Mouse (Mus musculus) forebrain, postnatal 0 days (tissue): Measurements from ENCODE around the gene Ina. TPM values are rescaled to one million over a fixed set of nuclear protein-coding genes. Genes with fewer than 3 reads are reported as not detected.
A peak's percentile ranks its signal among the peaks of the same experiment; 100 is the strongest.
"Not testable (repeated sequence)": the region's sequence is repeated elsewhere in the genome, so short reads cannot be mapped to it uniquely, and the experiment has no call there.

Experiments used
- ATAC-seq: fragments of 200-750 bp; cut with Nextera tagmentation; 2 replicates; pipeline ENCODE4 v1.8.0; 2017; ENCODE audit warnings: mild to moderate bottlenecking, moderate library complexity
- DNase-seq: peaks from one replicate; pipeline ENCODE4 v3.0.0-alpha.2; 2015
- H3K27ac ChIP-seq: fragments of 300-500 bp; sonication (generic); 2 replicates; pipeline ENCODE4 v1.5.1; 2014; ENCODE audit warnings: low read depth, mild to moderate bottlenecking, antibody characterized with exemption, low read length, moderate library complexity, mixed read lengths
- H3K27me3 ChIP-seq: fragments of 300-500 bp; sonication (generic); 2 replicates; pipeline ENCODE4 v1.6.1; 2014; ENCODE audit warnings: mild to moderate bottlenecking, low read length, mixed read lengths; ENCODE audit not compliant: insufficient read depth
- H3K36me3 ChIP-seq: fragments of 300-500 bp; sonication (generic); 2 replicates; pipeline ENCODE4 v1.6.1; 2014; ENCODE audit warnings: mild to moderate bottlenecking, moderate library complexity; ENCODE audit not compliant: insufficient read depth
- H3K4me1 ChIP-seq: fragments of 300-500 bp; sonication (generic); 2 replicates; pipeline ENCODE4 v1.6.1; 2014; ENCODE audit warnings: antibody characterized with exemption; ENCODE audit not compliant: insufficient read depth
- H3K4me2 ChIP-seq: fragments of 300-500 bp; sonication (generic); 2 replicates; pipeline ENCODE4 v1.6.1; 2014; ENCODE audit warnings: low read depth, mild to moderate bottlenecking, moderate library complexity
- H3K4me3 ChIP-seq: fragments of 300-500 bp; sonication (generic); 2 replicates; pipeline ENCODE4 v1.5.1; 2014; ENCODE audit warnings: low read depth, low read length, mixed read lengths
- H3K9ac ChIP-seq: fragments of 300-500 bp; sonication (generic); 2 replicates; pipeline ENCODE4 v1.6.1; 2014; ENCODE audit warnings: mild to moderate bottlenecking
- H3K9me3 ChIP-seq: fragments of 300-500 bp; sonication (generic); 2 replicates; pipeline ENCODE4 v1.6.1; 2016; ENCODE audit warnings: low read length
- CTCF ChIP-seq: sonication (generic); IDR thresholded peaks from 2 replicates; pipeline ENCODE4 v1.5.1; 2016; ENCODE audit warnings: antibody characterized with exemption, control low read depth, low read depth
- WGBS: fragments of 180-500 bp; shearing (Covaris S2); extraction: QIAGEN DNeasy Blood & Tissue Kit; methylation state at CpG from one replicate; pipeline ENCODE4 v1.1.7; 2014; 5-methylcytosine and 5-hydroxymethylcytosine counted together
- polyA plus RNA-seq: library from polyadenylated mRNA; unstranded; fragments of >200 nt; fragmentation: Nextera tagmentation; extraction: Ambion mirVana; gene quantifications from 2 replicates; pipeline ENCODE4 v1.2.1, GENCODE M21; 2015
- total RNA-seq: library from RNA; depleted of rRNA; stranded (reverse); fragments of >200 nt; gene quantifications from 2 replicates; pipeline ENCODE4 v1.2.3, GENCODE M21; 2014

Gene Ina
- total and polyA plus RNA-seq, 2 experiments from 2014 or later, result 156 to 260 TPM

DNA sequence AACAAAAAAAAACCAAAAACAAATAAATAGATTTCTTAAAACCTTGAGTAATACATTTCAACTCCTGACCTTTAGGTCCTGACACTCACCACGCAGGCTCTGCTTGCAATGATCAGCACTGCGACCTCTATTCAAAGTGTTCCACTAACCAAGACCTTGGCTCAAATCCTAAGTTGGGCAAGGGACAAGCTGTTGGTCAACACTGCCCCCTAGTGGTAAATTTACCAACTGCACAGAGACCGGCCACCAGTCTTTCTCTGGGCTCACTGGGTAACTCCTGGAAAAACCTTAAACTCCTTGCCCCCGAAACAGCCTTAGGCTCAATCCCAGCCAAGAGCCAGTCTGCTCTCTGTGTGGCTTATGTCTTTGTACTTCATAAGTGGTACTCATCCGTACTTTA lies 23.4 kb upstream of the Ina start:
- H3K27ac ChIP-seq, result no peak overlapping the region
- H3K9me3 ChIP-seq, result no peaks in the 10 kb centered on the region
- WGBS, result 10% methylated on average over 5 of the region's 5 CpGs
- H3K27me3 ChIP-seq, result no peaks in the 10 kb centered on the region
- DNase-seq (peak; percentile 86), ATAC-seq (peak; percentile 54)
- H3K9ac ChIP-seq, result no peak overlapping the region
- H3K4me3 ChIP-seq, result no peak overlapping the region
- H3K4me1 ChIP-seq, result no peaks in the 10 kb centered on the region
- H3K4me2 ChIP-seq, result no peak overlapping the region
- no peaks in the 10 kb centered on the region for H3K36me3 ChIP-seq
- TF ChIP-seq CTCF, result peak; percentile 96

GRCm38 (mm10) chr19:46992329-46992728 lies 22.2 kb upstream of the Ina start:
- H3K9ac ChIP-seq, H3K27ac ChIP-seq, DNase-seq, H3K4me2 ChIP-seq, ATAC-seq, H3K36me3 ChIP-seq, H3K4me3 ChIP-seq, H3K4me1 ChIP-seq, H3K27me3 ChIP-seq, H3K9me3 ChIP-seq: not testable (repeated sequence)
- 69% methylated on average over 4 of the region's 4 CpGs for WGBS

DNA sequence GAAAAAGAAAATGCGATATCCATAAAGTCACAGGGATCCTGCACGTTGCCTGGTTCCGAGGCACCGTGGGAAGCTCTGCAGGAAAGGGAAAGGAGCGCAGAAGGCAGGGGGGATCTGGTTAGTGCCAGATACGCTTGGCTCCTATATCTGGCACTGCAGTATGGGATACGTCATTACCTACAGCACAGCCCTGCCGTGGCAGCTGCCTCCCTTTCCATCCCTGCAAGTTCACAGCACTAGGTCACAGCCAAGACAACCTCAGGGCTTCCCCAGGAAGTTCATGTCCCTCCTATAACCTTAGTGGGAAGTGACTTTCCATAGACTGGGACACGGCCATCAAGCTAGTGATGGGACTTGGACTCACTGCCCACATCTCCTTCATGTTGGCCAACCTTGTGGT lies 18.4 kb upstream of the Ina start:
- Histone ChIP-seq H3K36me3 (no peaks in the 10 kb centered on the region), H3K4me3 (no peak overlapping the region), H3K27me3 (no peaks in the 10 kb centered on the region), H3K9me3 (no peaks in the 10 kb centered on the region), H3K27ac (no peak overlapping the region), H3K4me2 (no peak overlapping the region), H3K9ac (no peak overlapping the region), H3K4me1 (no peaks in the 10 kb centered on the region)
- DNase-seq (no peak), ATAC-seq (no peak)
- WGBS, result 76% methylated on average over 9 of the region's 9 CpGs
- no peak for TF ChIP-seq CTCF

- no peaks in the 10 kb centered on the region for H3K36me3 ChIP-seq
- peak overlapping the region; percentile 57 for H3K27ac ChIP-seq
- H3K9me3 ChIP-seq, result no peaks in the 10 kb centered on the region
- WGBS, result 65% methylated on average over 8 of the region's 8 CpGs
- TF ChIP-seq CTCF, result no peak
- DNase-seq (peak; percentile 43), ATAC-seq (peak; percentile 68)
- H3K4me2 ChIP-seq, result no peak overlapping the region
- no peaks in the 10 kb centered on the region for H3K27me3 ChIP-seq
- no peak overlapping the region for H3K9ac ChIP-seq
- H3K4me3 ChIP-seq, result no peak overlapping the region
- H3K4me1 ChIP-seq, result no peaks in the 10 kb centered on the region
Observed at GRCm38 (mm10) chr19:46998168-46998870, 16.2 kb upstream of the Ina start.

DNA sequence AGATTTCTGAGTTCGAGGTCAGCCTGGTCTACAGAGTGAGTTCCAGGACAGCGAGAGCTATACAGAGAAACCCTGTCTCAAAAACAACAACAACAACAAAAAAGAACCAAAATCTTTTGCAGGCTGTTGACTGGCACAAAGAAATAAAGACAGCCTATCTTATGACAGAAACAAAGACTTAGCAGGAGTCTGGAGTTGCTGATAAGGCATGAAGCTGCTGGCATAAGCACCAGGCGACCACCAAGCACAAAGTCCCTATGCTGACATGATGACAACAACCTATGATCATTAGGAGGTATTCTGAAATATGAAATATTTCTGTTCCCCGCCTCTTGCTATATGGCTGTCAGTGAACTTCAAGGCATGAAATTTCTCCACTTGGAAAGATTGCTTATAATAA lies 15.5 kb upstream of the Ina start:
- Histone ChIP-seq H3K27me3 (no peaks in the 10 kb centered on the region), H3K4me1 (no peaks in the 10 kb centered on the region), H3K9ac (no peak overlapping the region), H3K36me3 (no peaks in the 10 kb centered on the region), H3K9me3 (no peaks in the 10 kb centered on the region), H3K4me3 (no peak overlapping the region), H3K27ac (no peak overlapping the region), H3K4me2 (no peak overlapping the region)
- ATAC-seq, result no peak
- DNase-seq, result no peak
- no peak for TF ChIP-seq CTCF
- WGBS, result 87% methylated on average over 4 of the region's 4 CpGs

GRCm38 (mm10) chr19:46999753-47000152 lies 14.7 kb upstream of the Ina start:
- 83% methylated on average over 6 of the region's 6 CpGs for WGBS
- no peaks in the 10 kb centered on the region for H3K27me3 ChIP-seq
- no peak for TF ChIP-seq CTCF
- H3K9ac ChIP-seq, result no peak overlapping the region
- no peak overlapping the region for H3K4me3 ChIP-seq
- H3K36me3 ChIP-seq, result no peaks in the 10 kb centered on the region
- no peak overlapping the region for H3K4me2 ChIP-seq
- no peak overlapping the region for H3K27ac ChIP-seq
- no peaks in the 10 kb centered on the region for H3K4me1 ChIP-seq
- ATAC-seq (no peak), DNase-seq (no peak)
- H3K9me3 ChIP-seq, result no peaks in the 10 kb centered on the region

GRCm38 (mm10) chr19:47000357-47000756 lies 14.1 kb upstream of the Ina start:
- not testable (repeated sequence) for ATAC-seq, DNase-seq, H3K4me1 ChIP-seq, H3K27me3 ChIP-seq, H3K27ac ChIP-seq, H3K4me3 ChIP-seq, H3K36me3 ChIP-seq, H3K4me2 ChIP-seq, H3K9ac ChIP-seq, H3K9me3 ChIP-seq
- 77% methylated on average over 2 of the region's 3 CpGs for WGBS
